Mouse (Mus musculus) kidney, embryonic 15.5 days (tissue): ENCODE results near the gene Emc10. TPM values are rescaled to one million over a fixed set of nuclear protein-coding genes. Genes with fewer than 3 reads are reported as not detected.

Experiments
- ATAC-seq: fragments of 200-750 bp; cut with Nextera tagmentation; replicated peaks from 2 replicates; pipeline ENCODE4 v1.8.0; 2017; ENCODE audit warnings: moderate TSS enrichment; ENCODE audit not compliant: low FRiP score
- H3K27ac ChIP-seq: fragments of 300-500 bp; sonication (generic); 2 replicates; pipeline ENCODE4 v1.5.1; 2015; ENCODE audit warnings: mild to moderate bottlenecking, inconsistent platforms
- H3K27me3 ChIP-seq: fragments of 300-500 bp; sonication (generic); 2 replicates; pipeline ENCODE4 v1.6.1; 2015; ENCODE audit warnings: inconsistent platforms
- H3K36me3 ChIP-seq: fragments of 300-500 bp; sonication (generic); 2 replicates; pipeline ENCODE4 v1.6.1; 2015; ENCODE audit warnings: inconsistent platforms
- H3K4me1 ChIP-seq: fragments of 300-500 bp; sonication (generic); 2 replicates; pipeline ENCODE4 v1.6.1; 2015; ENCODE audit warnings: inconsistent platforms
- H3K4me2 ChIP-seq: fragments of 300-500 bp; sonication (generic); 2 replicates; pipeline ENCODE4 v1.6.1; 2015; ENCODE audit warnings: moderate library complexity, mild to moderate bottlenecking, inconsistent platforms
- H3K4me3 ChIP-seq: fragments of 300-500 bp; sonication (generic); replicated peaks from 2 replicates; pipeline ENCODE4 v1.5.1; 2015; ENCODE audit warnings: mild to moderate bottlenecking, inconsistent platforms
- H3K9ac ChIP-seq: fragments of 300-500 bp; sonication (generic); 2 replicates; pipeline ENCODE4 v1.6.1; 2015; ENCODE audit warnings: mild to moderate bottlenecking, inconsistent platforms
- H3K9me3 ChIP-seq: fragments of 300-500 bp; sonication (generic); replicated peaks from 2 replicates; pipeline ENCODE4 v1.6.1; 2016; ENCODE audit warnings: inconsistent platforms
- WGBS: fragments of 180-500 bp; shearing (Covaris S2); methylation state at CpG from one replicate; pipeline ENCODE4 v1.1.7; 2015; ENCODE audit warnings: mixed read lengths; 5-methylcytosine and 5-hydroxymethylcytosine counted together
- polyA plus RNA-seq: library from polyadenylated mRNA; unstranded; fragments of >200 nt; fragmentation: Nextera tagmentation; extraction: Ambion mirVana; gene quantifications from 2 replicates; pipeline ENCODE4 v1.2.1, GENCODE M21; 2015

The Emc10 gene
- polyA plus RNA-seq, 1 experiment from 2014 or later: 120 TPM

- ATAC-seq: 0 out of 2 replicates have a peak, but pooled peaks have one; percentile 52
- peak overlapping the region; percentile 38 for H3K9ac ChIP-seq
- H3K9me3 ChIP-seq: no peaks in the 10 kb centered on the region
- WGBS: 3% methylated on average over 20 of the region's 20 CpGs
- H3K4me3 ChIP-seq: peak overlapping the region; percentile 14; the same call in 1 of the 2 replicates
- H3K36me3 ChIP-seq: no peaks in the 10 kb centered on the region
- peaks cover 45% of the 10 kb centered on the region for H3K27me3 ChIP-seq
- no peak overlapping the region for H3K27ac ChIP-seq
- H3K4me2 ChIP-seq: peak overlapping the region; percentile 52
- peaks cover 23% of the 10 kb centered on the region for H3K4me1 ChIP-seq
Measured at GRCm38 (mm10) chr7:44521710-44522109, 25.4 kb upstream of the Emc10 start.

- no peak for ATAC-seq
- Histone ChIP-seq H3K4me2 (no peak overlapping the region), H3K4me1 (peaks cover 23% of the 10 kb centered on the region), H3K36me3 (no peaks in the 10 kb centered on the region), H3K9ac (no peak overlapping the region), H3K4me3 (no peak overlapping the region), H3K27ac (no peak overlapping the region), H3K27me3 (peaks cover 39% of the 10 kb centered on the region), H3K9me3 (no peaks in the 10 kb centered on the region)
- WGBS: 59% methylated on average over 3 of the region's 3 CpGs
Measured at GRCm38 (mm10) chr7:44520990-44521389, 24.7 kb upstream of the Emc10 start.

- peaks cover 36% of the 10 kb centered on the region for H3K27me3 ChIP-seq
- H3K4me3 ChIP-seq: no peak overlapping the region
- H3K36me3 ChIP-seq: no peaks in the 10 kb centered on the region
- peaks cover 9% of the 10 kb centered on the region for H3K4me1 ChIP-seq
- no peaks in the 10 kb centered on the region for H3K9me3 ChIP-seq
- no peak overlapping the region for H3K4me2 ChIP-seq
- H3K27ac ChIP-seq: no peak overlapping the region
- no peak overlapping the region for H3K9ac ChIP-seq
- ATAC-seq: no peak
- 72% methylated on average over 9 of the region's 9 CpGs for WGBS
Measured at GRCm38 (mm10) chr7:44519240-44519913, 23.0 kb upstream of the Emc10 start.

- H3K27ac ChIP-seq: no peak overlapping the region
- no peak overlapping the region for H3K4me3 ChIP-seq
- ATAC-seq: no peak
Measured at GRCm38 (mm10) chr7:44507491-44507890, 11.2 kb upstream of the Emc10 start.

GRCm38 (mm10) chr7:44501563-44502115, 5.3 kb upstream of the Emc10 start:
- 36% methylated on average over 5 of the region's 5 CpGs for WGBS
- Histone ChIP-seq H3K4me2 (no peak overlapping the region), H3K9me3 (no peaks in the 10 kb centered on the region), H3K4me1 (peaks cover 8% of the 10 kb centered on the region; the same call in 1 of the 2 replicates), H3K9ac (no peak overlapping the region), H3K27ac (no peak overlapping the region), H3K27me3 (peaks cover 5% of the 10 kb centered on the region; the same call in 1 of the 2 replicates), H3K36me3 (no peaks in the 10 kb centered on the region), H3K4me3 (no peak overlapping the region)
- no peak for ATAC-seq

More at GRCm38 (mm10) chr7:44507491-44507890, 11.2 kb upstream of the Emc10 start:
- Histone ChIP-seq H3K27me3 (peaks cover 22% of the 10 kb centered on the region), H3K36me3 (no peaks in the 10 kb centered on the region), H3K9me3 (no peaks in the 10 kb centered on the region), H3K4me1 (no peaks in the 10 kb centered on the region), H3K4me2 (no peak overlapping the region), H3K9ac (no peak overlapping the region)

- Histone ChIP-seq H3K4me2 (no peak overlapping the region), H3K4me1 (peaks cover 17% of the 10 kb centered on the region), H3K27me3 (peaks cover 5% of the 10 kb centered on the region; the same call in 1 of the 2 replicates), H3K27ac (no peak overlapping the region), H3K9me3 (no peaks in the 10 kb centered on the region), H3K9ac (no peak overlapping the region), H3K36me3 (no peaks in the 10 kb centered on the region), H3K4me3 (no peak overlapping the region)
- ATAC-seq: no peak
- 57% methylated on average over 20 of the region's 20 CpGs for WGBS
Measured at GRCm38 (mm10) chr7:44500046-44500445, 3.7 kb upstream of the Emc10 start.

GRCm38 (mm10) chr7:44498922-44499321, 2.6 kb upstream of the Emc10 start:
- no peak for ATAC-seq
- no peak overlapping the region for H3K4me2 ChIP-seq
- peaks cover 8% of the 10 kb centered on the region for H3K36me3 ChIP-seq
- no peak overlapping the region for H3K9ac ChIP-seq
- no peak overlapping the region for H3K4me3 ChIP-seq
- peaks cover 22% of the 10 kb centered on the region for H3K4me1 ChIP-seq
- H3K27me3 ChIP-seq: peaks cover 5% of the 10 kb centered on the region; the same call in 1 of the 2 replicates
- H3K27ac ChIP-seq: no peak overlapping the region
- WGBS: 76% methylated on average over 1 of the region's 1 CpGs
- no peaks in the 10 kb centered on the region for H3K9me3 ChIP-seq

- ATAC-seq: no peak
- H3K27ac ChIP-seq: no peak overlapping the region
- peaks cover 17% of the 10 kb centered on the region for H3K36me3 ChIP-seq
- H3K4me1 ChIP-seq: peaks cover 22% of the 10 kb centered on the region
- H3K4me3 ChIP-seq: peak overlapping the region; percentile 81
- H3K9me3 ChIP-seq: no peaks in the 10 kb centered on the region
- H3K4me2 ChIP-seq: peak overlapping the region; percentile 95
- 85% methylated on average over 10 of the region's 10 CpGs for WGBS
- H3K27me3 ChIP-seq: peaks cover 5% of the 10 kb centered on the region; the same call in 1 of the 2 replicates
- no peak overlapping the region for H3K9ac ChIP-seq
Measured at GRCm38 (mm10) chr7:44497361-44498055, 1.2 kb upstream of the Emc10 start.

- no peak; the same call in 1 of the 2 replicates for ATAC-seq
- peaks cover 25% of the 10 kb centered on the region for H3K36me3 ChIP-seq
- H3K9me3 ChIP-seq: no peaks in the 10 kb centered on the region
- H3K9ac ChIP-seq: peak overlapping the region; percentile 86
- H3K27me3 ChIP-seq: peaks cover 5% of the 10 kb centered on the region; the same call in 1 of the 2 replicates
- WGBS: 2% methylated on average over 20 of the region's 26 CpGs
- peaks cover 22% of the 10 kb centered on the region for H3K4me1 ChIP-seq
- peak overlapping the region; percentile 81 for H3K4me3 ChIP-seq
- peak overlapping the region; percentile 98 for H3K27ac ChIP-seq
- peak overlapping the region; percentile 95 for H3K4me2 ChIP-seq
Measured at GRCm38 (mm10) chr7:44496771-44497109, 411 bp upstream of the Emc10 start.

- Histone ChIP-seq H3K9me3 (no peaks in the 10 kb centered on the region), H3K4me1 (peaks cover 22% of the 10 kb centered on the region), H3K27ac (no peak overlapping the region), H3K27me3 (no peaks in the 10 kb centered on the region; the same call in 1 of the 2 replicates), H3K9ac (peak overlapping the region; percentile 86; the same call in 1 of the 2 replicates), H3K36me3 (peaks cover 41% of the 10 kb centered on the region), H3K4me2 (peak overlapping the region; percentile 95), H3K4me3 (peak overlapping the region; percentile 81; the same call in 1 of the 2 replicates)
- ATAC-seq: no peak
- WGBS: 80% methylated on average over 7 of the region's 7 CpGs
Measured at GRCm38 (mm10) chr7:44495086-44495485, 1.2 kb downstream of the Emc10 start.

- no peaks in the 10 kb centered on the region for H3K27me3 ChIP-seq
- H3K4me3 ChIP-seq: no peak overlapping the region
- no peak for ATAC-seq
- H3K9ac ChIP-seq: no peak overlapping the region
- no peak overlapping the region for H3K27ac ChIP-seq
- H3K4me2 ChIP-seq: peak overlapping the region; percentile 95; the same call in 1 of the 2 replicates
- H3K9me3 ChIP-seq: no peaks in the 10 kb centered on the region
- H3K4me1 ChIP-seq: peaks cover 22% of the 10 kb centered on the region
- whole genome bisulfite sequencing: 93% methylated on average over 12 of the region's 12 CpGs
- H3K36me3 ChIP-seq: peaks cover 45% of the 10 kb centered on the region
Measured at GRCm38 (mm10) chr7:44494681-44495080, 1.6 kb downstream of the Emc10 start.
